Mouse (Mus musculus) embryonic fibroblast, embryonic 13.5 days (primary cell): ENCODE measurements around the gene Pigq. TPM values are rescaled to one million over a fixed set of nuclear protein-coding genes. Genes with fewer than 3 reads are reported as not detected.
A peak's percentile ranks its signal among the peaks of the same experiment; 100 is the strongest.

ENCODE experiments used
- H3K27ac ChIP-seq: 2 replicates; pipeline ENCODE4 v1.5.1; 2012; ENCODE audit warnings: low read length, control low read depth, inconsistent platforms; ENCODE audit not compliant: insufficient read depth
- H3K4me1 ChIP-seq: 2 replicates; pipeline ENCODE4 v1.6.1; 2011; ENCODE audit warnings: low read length; ENCODE audit not compliant: control insufficient read depth, insufficient read depth
- H3K4me3 ChIP-seq: 2 replicates; pipeline ENCODE4 v1.5.1; 2011; ENCODE audit warnings: mild to moderate bottlenecking, control low read depth, low read length; ENCODE audit not compliant: insufficient read depth
- CTCF ChIP-seq: IDR thresholded peaks from 2 replicates; pipeline ENCODE4 v1.5.1; 2011; ENCODE audit warnings: mild to moderate bottlenecking, control low read depth, low read length, moderate library complexity, borderline replicate concordance; ENCODE audit not compliant: insufficient read depth
- POLR2A ChIP-seq: IDR thresholded peaks from 2 replicates; pipeline ENCODE4 v1.6.1; 2011; ENCODE audit warnings: low read depth, mild to moderate bottlenecking, control low read depth, low read length, moderate library complexity
- polyA plus RNA-seq: library from polyadenylated mRNA; stranded (reverse); fragments of >200 nt; gene quantifications from 2 replicates; pipeline ENCODE4 v1.2.4, GENCODE M21; 2011; ENCODE audit warnings: low read depth; ENCODE audit not compliant: missing spikeins, insufficient read length

Gene Pigq
- polyA plus RNA-seq, 1 experiment = 47.8 TPM

DNA sequence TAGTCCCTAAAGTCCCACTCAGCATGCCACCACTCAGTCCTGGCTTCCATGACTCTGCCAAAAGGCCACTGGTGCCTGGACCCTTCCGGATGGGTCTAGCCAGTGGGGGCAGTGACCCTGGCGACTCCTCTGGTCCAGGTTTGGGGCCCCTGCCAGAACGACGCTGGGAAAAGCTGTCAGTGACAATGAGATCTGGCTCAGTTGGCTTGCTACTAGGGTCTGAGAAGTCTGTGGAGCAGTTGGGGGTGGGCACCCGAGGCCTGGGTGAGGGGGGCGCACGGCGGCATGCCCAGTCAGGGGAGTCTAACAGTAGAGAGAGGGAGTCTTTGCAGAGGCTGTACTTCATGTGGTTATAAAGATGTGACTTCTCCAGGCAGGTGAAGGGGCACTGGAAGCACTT is 3.3 kb upstream of the Pigq start:
- TF ChIP-seq CTCF = no peak
- TF ChIP-seq POLR2A = no peak
- no peak overlapping the region for H3K4me3 ChIP-seq
- no peak overlapping the region for H3K27ac ChIP-seq
- H3K4me1 ChIP-seq = no peaks in the 10 kb centered on the region

- H3K4me1 ChIP-seq = no peaks in the 10 kb centered on the region
- no peak for TF ChIP-seq CTCF
- H3K27ac ChIP-seq = no peak overlapping the region
- no peak overlapping the region for H3K4me3 ChIP-seq
These were observed 2.8 kb upstream of the Pigq start for GRCm38 (mm10) chr17:25947576-25947975.

- H3K4me3 ChIP-seq = no peak overlapping the region
- TF ChIP-seq CTCF (no peak), POLR2A (no peak)
- no peak overlapping the region for H3K27ac ChIP-seq
- H3K4me1 ChIP-seq = no peaks in the 10 kb centered on the region
These were observed 2.2 kb upstream of the Pigq start for GRCm38 (mm10) chr17:25946891-25947290.

DNA sequence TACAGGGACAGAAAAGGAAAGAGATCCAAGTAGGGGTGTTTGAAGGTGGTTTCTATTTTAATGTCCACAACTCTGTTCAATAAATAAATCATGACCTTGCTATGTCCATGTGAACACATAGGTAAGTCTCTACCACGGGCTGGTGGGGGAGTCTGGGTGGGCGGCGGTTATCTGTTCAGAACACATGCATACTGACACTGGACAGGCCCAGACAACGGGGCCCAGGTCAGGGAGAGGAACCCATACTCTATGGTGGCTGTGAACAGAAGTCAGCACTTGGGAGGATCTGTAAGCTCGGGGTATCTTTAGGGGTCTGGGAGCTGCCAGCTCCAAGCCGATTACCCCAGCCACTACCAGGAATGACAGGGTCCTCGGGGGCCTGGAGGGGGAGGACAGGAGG is 1.6 kb upstream of the Pigq start:
- TF ChIP-seq POLR2A = no peak
- H3K27ac ChIP-seq = no peak overlapping the region

GRCm38 (mm10) chr17:25945517-25946155 is 900 bp upstream of the Pigq start:
- peaks cover 3% of the 10 kb centered on the region; the same call in 1 of the 2 replicates for H3K4me1 ChIP-seq
- H3K4me3 ChIP-seq = no peak overlapping the region
- no peak overlapping the region for H3K27ac ChIP-seq
- TF ChIP-seq CTCF (no peak), POLR2A (no peak)

More for the DNA sequence above, 1.6 kb upstream of the Pigq start:
- no peaks in the 10 kb centered on the region for H3K4me1 ChIP-seq
- H3K4me3 ChIP-seq = no peak overlapping the region

- Histone ChIP-seq H3K27ac (no peak overlapping the region), H3K4me1 (peaks cover 5% of the 10 kb centered on the region; the same call in 1 of the 2 replicates), H3K4me3 (no peak overlapping the region)
- TF ChIP-seq CTCF (no peak), POLR2A (no peak)
These were observed 967 bp downstream of the Pigq start for GRCm38 (mm10) chr17:25943769-25944168.

- Histone ChIP-seq H3K4me1 (peaks cover 5% of the 10 kb centered on the region; the same call in 1 of the 2 replicates), H3K27ac (no peak overlapping the region), H3K4me3 (no peak overlapping the region)
- TF ChIP-seq CTCF = no peak
- no peak for TF ChIP-seq POLR2A
These were observed 1.5 kb downstream of the Pigq start for GRCm38 (mm10) chr17:25943221-25943620.

- TF ChIP-seq CTCF = no peak
- no peak overlapping the region for H3K27ac ChIP-seq
- peaks cover 5% of the 10 kb centered on the region; the same call in 1 of the 2 replicates for H3K4me1 ChIP-seq
- H3K4me3 ChIP-seq = no peak overlapping the region
These were observed 2.1 kb downstream of the Pigq start for GRCm38 (mm10) chr17:25942597-25943151.

- Histone ChIP-seq H3K27ac (peak overlapping the region; percentile 66), H3K4me3 (peak overlapping the region; percentile 81)
- TF ChIP-seq POLR2A = peak; percentile 70
- TF ChIP-seq CTCF = no peak
These were observed 3.1 kb downstream of the Pigq start for GRCm38 (mm10) chr17:25941511-25942241.

DNA sequence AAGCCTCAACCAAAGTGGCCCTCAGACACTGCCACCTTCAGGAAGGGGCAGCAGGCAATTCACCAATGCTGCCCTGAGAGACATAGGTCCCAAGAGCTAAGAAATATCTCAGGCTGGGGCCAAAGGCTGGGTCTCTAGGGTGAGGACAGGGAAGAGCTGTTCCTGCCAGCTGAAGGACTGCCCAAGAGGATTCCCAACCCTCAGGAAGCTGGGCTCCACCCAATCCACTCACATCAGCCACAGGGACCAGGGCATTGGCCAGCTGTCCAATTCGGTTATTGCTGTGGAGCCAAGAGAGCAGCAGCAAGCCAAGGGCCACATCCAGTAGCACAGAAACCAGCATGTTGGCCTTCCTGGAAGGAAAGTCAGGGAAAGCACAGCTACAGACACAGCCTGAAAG is 10.2 kb downstream of the Pigq start:
- no peak overlapping the region for H3K4me3 ChIP-seq
- no peak for TF ChIP-seq POLR2A
- no peak for TF ChIP-seq CTCF
- no peak overlapping the region for H3K27ac ChIP-seq
- H3K4me1 ChIP-seq = no peaks in the 10 kb centered on the region

More at GRCm38 (mm10) chr17:25941511-25942241, 3.1 kb downstream of the Pigq start:
- peaks cover 5% of the 10 kb centered on the region; the same call in 1 of the 2 replicates for H3K4me1 ChIP-seq
